Mouse (Mus musculus): ENCODE data around the gene Smg6.

DNA sequence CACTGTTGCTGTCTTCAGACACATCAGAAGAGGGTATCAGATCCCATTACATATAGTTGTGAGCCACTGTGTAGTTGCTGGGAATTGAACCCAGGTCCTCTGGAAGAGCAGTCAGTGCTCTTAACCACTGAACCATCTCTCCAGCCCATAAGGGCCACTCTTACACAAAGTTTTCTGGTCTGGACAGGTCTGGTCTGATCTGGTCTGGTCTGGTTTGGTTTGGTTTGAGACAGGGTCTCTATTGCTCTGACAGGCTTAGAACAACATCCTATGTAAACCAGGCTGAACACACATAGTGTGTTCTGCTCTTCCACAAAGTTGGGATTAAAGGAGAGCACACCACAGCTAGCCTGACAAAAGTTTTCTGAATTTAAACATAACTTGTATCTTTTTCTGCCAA lies 30.4 kb downstream of the Smg6 start:
- TF ChIP-seq CTCF (IDR thresholded peaks at IDR 0.05; ENCODE audit: control insufficient read depth, insufficient read depth, low read length) (no peak), POLR2A (IDR thresholded peaks at IDR 0.05; ENCODE audit: borderline replicate concordance, control insufficient read depth, low read depth, low read length) (no peak)
